Mouse (Mus musculus): Measurements from ENCODE around the gene Rapgef3. TPM values are rescaled to one million over a fixed set of nuclear protein-coding genes. Genes with fewer than 3 reads are reported as not detected.
A peak's percentile ranks its signal among the peaks of the same experiment; 100 is the strongest.

Rapgef3 gene
- total and polyA plus RNA-seq, 3 experiments, result 6.6 to 7.4 TPM; not detected in 1

GRCm38 (mm10) chr15:97740283-97740732 lies 27.5 kb downstream of the Rapgef3 start:
- no peak overlapping the region for H3K9ac ChIP-seq (ENCODE audit: control insufficient read depth, low read depth, low read length, poor library complexity, severe bottlenecking)
- peaks cover 0 to 14% of the 10 kb centered on the region in 2 experiments; a peak in 3 of 4 replicates for H3K4me1 ChIP-seq (ENCODE audit: control insufficient read depth in 1 of 2, insufficient read depth in 2 of 2, low read length in 2 of 2)
- peaks cover 0 to 6% of the 10 kb centered on the region in 2 experiments; a peak in 1 of 4 replicates for H3K36me3 ChIP-seq (ENCODE audit: control insufficient read depth in 1 of 2, insufficient read depth in 2 of 2, low read length in 2 of 2)
- H3K4me3 ChIP-seq (ENCODE audit: control insufficient read depth in 1 of 2, insufficient read depth in 1 of 2, low read depth in 2 of 2, low read length in 2 of 2), result no peak overlapping the region
- no peaks in the 10 kb centered on the region; the same call in 1 of the 2 replicates for H3K79me2 ChIP-seq (ENCODE audit: control insufficient read depth, insufficient read depth, low read length, poor library complexity)
- no peaks in the 10 kb centered on the region; a peak in 1 of 4 replicates for H3K27me3 ChIP-seq (ENCODE audit: control insufficient read depth in 1 of 2, insufficient read depth in 2 of 2, low read length in 2 of 2)
- no peaks in the 10 kb centered on the region for H3K9me3 ChIP-seq (replicated peaks; ENCODE audit: insufficient read depth, low read length)
- TF ChIP-seq MYC (IDR thresholded peaks at IDR 0.05; ENCODE audit: low read depth, low read length) (no peak), RAD21 (IDR thresholded peaks at IDR 0.05; ENCODE audit: low read depth, low read length) (no peak), CTCF (IDR thresholded peaks at IDR 0.05 in 2 of 3, conservative IDR thresholded peaks at IDR 0.05 in 1 of 3; ENCODE audit: control insufficient read depth in 1 of 3, insufficient read depth in 1 of 3, low read depth in 2 of 3, low read length in 3 of 3, poor library complexity in 1 of 3, severe bottlenecking in 1 of 3) (no peak), E2F4 (IDR thresholded peaks at IDR 0.05; ENCODE audit: borderline replicate concordance, low read depth, low read length) (no peak), MAX (IDR thresholded peaks at IDR 0.05; ENCODE audit: low read length) (no peak), ZC3H11A (IDR thresholded peaks at IDR 0.05; ENCODE audit: low read depth, low read length) (no peak), USF1 (IDR thresholded peaks at IDR 0.05; ENCODE audit: low read depth, low read length) (no peak), ELF1 (IDR thresholded peaks at IDR 0.05; ENCODE audit: low read depth, low read length) (no peak), MAFK (IDR thresholded peaks at IDR 0.05; ENCODE audit: borderline replicate concordance, low read depth, low read length) (no peak), MEF2A (IDR thresholded peaks at IDR 0.05; ENCODE audit: extremely low read depth, insufficient replicate concordance, low read depth, low read length, poor library complexity, severe bottlenecking) (no peak), SMC3 (IDR thresholded peaks at IDR 0.05; ENCODE audit: low read depth, low read length) (no peak), TBP (IDR thresholded peaks at IDR 0.05; ENCODE audit: low read depth, low read length) (no peak), CHD2 (IDR thresholded peaks at IDR 0.05; ENCODE audit: low read length) (no peak), BHLHE40 (IDR thresholded peaks at IDR 0.05; ENCODE audit: borderline replicate concordance, low read depth, low read length) (no peak), NELFE (IDR thresholded peaks at IDR 0.05; ENCODE audit: low read depth, low read length) (no peak), POLR2A (IDR thresholded peaks at IDR 0.05; ENCODE audit: control insufficient read depth in 1 of 2, insufficient read depth in 1 of 2, low read depth in 1 of 2, low read length in 2 of 2, poor library complexity in 1 of 2) (no peak), USF2 (IDR thresholded peaks at IDR 0.05; ENCODE audit: borderline replicate concordance in 1 of 2, insufficient read depth in 1 of 2, low read depth in 1 of 2, low read length in 2 of 2) (no peak), UBTF (IDR thresholded peaks at IDR 0.05; ENCODE audit: borderline replicate concordance, insufficient read depth, low read depth, low read length) (no peak), HCFC1 (IDR thresholded peaks at IDR 0.05; ENCODE audit: low read depth, low read length) (no peak)
- no peak overlapping the region for H3K27ac ChIP-seq (ENCODE audit: control insufficient read depth, low read depth, low read length)
- no peak for DNase-seq (ENCODE audit: low read depth, low spot score)

DNA sequence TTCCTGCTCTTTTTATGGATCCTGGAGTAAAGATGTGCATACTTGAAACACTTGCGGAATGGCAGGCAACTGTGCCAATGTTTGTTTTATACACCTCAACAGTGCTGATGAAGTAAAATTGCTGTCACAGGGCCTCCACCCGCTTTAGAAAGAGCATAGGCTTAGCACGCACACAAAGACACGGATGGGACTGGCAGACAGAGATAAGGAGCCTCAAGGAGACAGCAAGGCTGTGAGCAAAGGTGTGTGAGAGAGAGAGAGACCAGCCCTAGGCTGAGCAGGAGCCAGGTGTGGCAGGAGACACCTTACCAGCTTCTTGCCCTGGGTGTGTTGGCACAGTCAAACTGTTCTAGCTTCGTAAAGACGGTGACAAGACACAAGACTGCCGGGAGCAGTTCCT lies 28.8 kb downstream of the Rapgef3 start:
- Histone ChIP-seq H3K4me3 (ENCODE audit: control insufficient read depth in 1 of 2, insufficient read depth in 1 of 2, low read depth in 2 of 2, low read length in 2 of 2) (no peak overlapping the region), H3K9ac (ENCODE audit: control insufficient read depth, low read depth, low read length, poor library complexity, severe bottlenecking) (no peak overlapping the region), H3K36me3 (ENCODE audit: control insufficient read depth in 1 of 2, insufficient read depth in 2 of 2, low read length in 2 of 2) (no peaks in the 10 kb centered on the region), H3K27ac (ENCODE audit: control insufficient read depth, low read depth, low read length) (no peak overlapping the region), H3K79me2 (ENCODE audit: control insufficient read depth, insufficient read depth, low read length, poor library complexity) (no peaks in the 10 kb centered on the region), H3K9me3 (replicated peaks; ENCODE audit: insufficient read depth, low read length) (no peaks in the 10 kb centered on the region), H3K4me1 (ENCODE audit: control insufficient read depth in 1 of 2, insufficient read depth in 2 of 2, low read length in 2 of 2) (peaks cover 0 to 9% of the 10 kb centered on the region in 2 experiments; a peak in 3 of 4 replicates), H3K27me3 (ENCODE audit: control insufficient read depth in 1 of 2, insufficient read depth in 2 of 2, low read length in 2 of 2) (no peaks in the 10 kb centered on the region; a peak in 1 of 4 replicates)
- peak; percentile 46 for DNase-seq (ENCODE audit: low read depth, low spot score)
- 0 out of 2 replicates have a peak, but pooled peaks have one; percentile 41 for TF ChIP-seq GATA1 (IDR thresholded peaks at IDR 0.05; ENCODE audit: low read depth, low read length)
- no peak for TF ChIP-seq KAT2A (conservative IDR thresholded peaks at IDR 0.05; ENCODE audit: low read depth, low read length)
- 0 out of 2 replicates have a peak, but pooled peaks have one; percentile 7 for TF ChIP-seq TCF12 (IDR thresholded peaks at IDR 0.05; ENCODE audit: low read depth, low read length)

All from MEL (cell line).